Mouse (Mus musculus): Measurements from ENCODE around the gene Eif4g1.

- no peak for TF ChIP-seq CTCF (IDR thresholded peaks at IDR 0.05; ENCODE audit: insufficient read depth, low read depth, low read length)
- no peak for TF ChIP-seq POLR2A (IDR thresholded peaks at IDR 0.05; ENCODE audit: insufficient read depth, low read depth, low read length)
Observed at GRCm38 (mm10) chr16:20619541-20620398, 48.3 kb upstream of the Eif4g1 start.
